Mouse (Mus musculus) left cerebral cortex, postnatal 10 days (tissue): Measurements from ENCODE around the gene Slc16a5. TPM values are rescaled to one million over a fixed set of nuclear protein-coding genes. Genes with fewer than 3 reads are reported as not detected.
"Not testable (repeated sequence)": the region's sequence is repeated elsewhere in the genome, so short reads cannot be mapped to it uniquely, and the experiment has no call there.

ENCODE experiments used
- DNase-seq, 2 experiments: peaks; one replicate each; pipeline ENCODE4 v3.0.0; 2021 to 2022; ENCODE audit warnings: low spot score in 2 of 2, mixed read lengths in 1 of 2; ENCODE audit errors: extremely low spot score in 1 of 2
- intact Hi-C: fragments of 180-260 bp; cut with DNase I; formaldehyde crosslinking; loops from one replicate; pipeline ENCODE4 v1.15.1; 2025
- total RNA-seq, 2 experiments: library from RNA; stranded (reverse); gene quantifications; 2 replicates each; pipeline ENCODE4 v1.2.3; 2021

The Slc16a5 gene
- total RNA-seq, 2 experiments from 2014 or later: not detected

DNA sequence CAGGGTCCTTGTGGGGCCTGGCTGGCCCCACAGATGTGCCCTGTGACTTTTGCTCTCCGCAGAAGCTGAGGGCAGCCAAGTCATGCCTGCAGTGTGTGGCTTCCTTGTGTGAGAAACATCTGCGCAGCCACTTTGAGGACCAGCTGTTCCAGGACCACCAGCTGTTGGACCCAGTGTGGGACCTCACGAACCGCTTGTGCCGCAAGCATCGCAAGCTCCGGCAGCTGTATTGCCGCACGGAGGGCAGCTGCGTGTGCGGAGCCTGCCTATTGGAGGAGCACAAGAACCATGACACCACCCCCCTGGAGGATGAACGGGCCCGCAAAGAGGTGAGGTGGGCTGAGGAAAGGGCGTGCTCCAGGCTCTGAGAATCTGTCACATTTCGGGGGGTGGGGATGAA lies 20.9 kb upstream of the Slc16a5 start:
- no peak for DNase-seq
- intact Hi-C loops: no loop called here

DNA sequence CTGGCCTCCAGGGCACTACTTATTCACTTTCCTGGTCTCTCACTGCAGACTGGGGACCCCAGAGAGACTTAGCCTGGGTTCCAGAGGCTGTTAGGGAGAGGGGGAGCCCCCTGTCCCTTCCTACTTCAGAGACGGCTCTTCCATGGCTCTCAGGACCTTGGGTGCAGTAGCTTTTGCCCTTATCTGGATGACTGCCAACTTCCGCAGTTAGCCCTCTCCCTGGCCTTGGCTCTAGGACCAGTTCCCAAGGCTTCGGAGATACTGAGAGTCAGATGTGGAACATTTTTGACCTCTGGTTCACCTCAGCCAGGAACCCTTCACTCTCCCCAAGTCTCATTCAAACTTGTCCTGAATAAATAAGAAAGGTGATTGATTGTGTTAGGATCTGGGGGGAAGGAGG lies 15.4 kb upstream of the Slc16a5 start:
- no peak for DNase-seq
- intact Hi-C loops: no loop called here

DNA sequence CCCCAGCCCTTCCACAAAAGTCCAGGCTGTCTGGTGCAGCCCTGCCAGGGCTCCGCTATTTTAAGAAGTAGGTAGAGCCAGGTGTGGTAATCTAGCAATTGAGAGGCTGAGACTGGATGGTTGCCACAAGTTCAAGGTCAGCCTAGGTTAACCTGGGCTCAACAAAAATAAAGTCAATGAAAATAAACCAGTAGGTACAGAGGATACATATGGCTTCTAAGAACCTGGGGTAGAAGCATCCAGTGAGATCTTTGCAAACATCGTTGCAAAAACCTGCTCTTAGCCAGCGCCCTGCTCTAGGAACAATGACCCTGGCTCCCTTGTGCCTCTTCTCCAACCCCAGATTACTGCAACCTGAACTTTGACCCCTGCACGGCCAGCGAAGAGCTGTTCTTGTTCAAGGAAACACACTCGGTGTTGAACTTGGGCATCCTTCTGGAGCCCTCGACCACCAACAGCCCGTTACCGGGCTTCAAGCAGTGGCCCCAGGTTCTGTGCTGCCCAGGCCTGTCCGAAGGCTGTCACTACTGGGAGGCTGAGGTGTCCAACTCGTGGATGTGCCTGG lies 14.9 kb upstream of the Slc16a5 start:
- DNase-seq: no peak
- intact Hi-C loops: no loop called here

DNA sequence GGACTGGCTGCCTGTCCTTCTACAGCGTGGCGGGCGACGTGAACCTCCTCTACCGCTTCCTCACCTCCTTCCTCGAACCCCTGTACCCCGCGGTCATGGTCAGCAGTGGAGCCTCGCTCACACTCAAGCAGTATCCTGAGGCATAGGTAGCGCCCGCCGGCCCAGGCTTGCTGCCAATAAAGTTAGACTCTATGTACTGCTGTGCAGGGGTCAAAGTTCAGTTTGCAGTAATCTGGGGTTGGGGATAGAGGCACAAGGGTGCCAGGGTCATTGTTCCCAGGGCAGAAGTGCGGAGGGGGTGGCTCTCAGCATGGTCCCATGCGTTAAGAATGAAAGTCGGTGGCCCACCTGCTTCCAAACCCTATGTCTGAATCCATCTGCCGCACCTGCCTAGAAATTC lies 14.2 kb upstream of the Slc16a5 start:
- intact Hi-C loops: no loop called here

DNA sequence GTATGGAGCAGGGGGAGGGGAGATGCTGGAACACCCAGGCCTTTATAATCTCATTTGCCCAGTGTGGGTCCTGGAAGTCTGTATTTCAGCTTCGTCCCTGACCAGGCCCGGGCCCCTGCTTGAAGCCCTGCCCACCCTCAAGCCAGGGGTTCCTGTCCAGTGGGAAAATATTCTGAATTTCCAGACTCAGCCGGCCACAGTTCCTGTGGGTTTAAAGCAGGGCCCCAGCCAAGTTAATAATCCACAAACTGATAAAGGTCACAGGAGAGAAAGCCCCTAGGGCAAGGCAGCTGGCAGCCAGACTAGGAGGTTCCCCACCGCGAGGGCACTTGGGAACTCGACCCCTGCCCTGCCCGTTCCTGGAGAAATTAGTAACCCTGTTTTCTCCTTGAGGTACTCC lies 13.3 kb upstream of the Slc16a5 start:
- DNase-seq: no peak

More for the DNA sequence above, 14.2 kb upstream of the Slc16a5 start:
- no peak for DNase-seq

DNA sequence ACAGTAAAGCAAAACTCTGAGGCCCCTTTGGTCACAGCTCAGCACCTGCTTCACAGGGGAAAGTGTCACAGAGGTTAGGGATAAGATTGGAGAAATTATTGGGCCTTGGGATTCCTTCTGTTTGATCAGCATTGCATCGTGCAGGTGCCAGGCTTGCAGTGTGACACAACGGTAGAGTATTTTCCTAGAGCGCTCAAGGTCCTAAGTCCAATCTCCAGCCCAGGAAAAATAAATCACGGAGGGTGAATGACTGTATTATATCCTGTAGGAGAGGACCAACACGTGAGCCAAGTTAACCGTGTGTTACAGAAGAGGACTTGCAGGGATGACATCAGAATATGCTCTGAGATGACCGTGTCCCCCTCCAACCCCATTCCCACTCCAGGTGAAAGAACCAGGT lies 12.1 kb upstream of the Slc16a5 start:
- intact Hi-C loops: no loop called here
- no peak for DNase-seq

More for the DNA sequence above, 13.3 kb upstream of the Slc16a5 start:
- intact Hi-C loops: no loop called here

DNA sequence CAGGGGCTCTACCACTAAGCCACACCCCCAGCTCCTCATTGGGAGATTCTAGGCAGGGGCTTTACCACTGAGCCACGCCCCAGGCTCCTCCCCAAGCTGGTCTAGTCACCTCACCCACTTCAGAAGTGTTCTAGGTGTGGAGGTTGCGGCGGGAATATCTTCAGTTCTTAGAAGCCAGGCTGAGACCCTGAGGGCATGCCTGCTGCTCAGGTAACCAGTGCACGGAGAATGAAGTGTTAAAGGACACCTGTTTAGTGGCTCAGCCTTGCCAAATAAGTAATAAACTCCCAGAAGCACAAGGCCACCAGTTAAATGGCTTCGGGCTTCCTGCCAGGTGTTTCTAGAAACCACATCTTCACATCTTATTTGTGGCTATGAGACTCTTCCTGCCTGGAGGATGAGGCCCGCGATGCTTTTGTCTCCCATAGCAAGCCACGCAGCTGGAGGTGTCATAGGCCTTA lies 10.5 kb upstream of the Slc16a5 start:
- no peak for DNase-seq
- intact Hi-C loops: no loop called here

DNA sequence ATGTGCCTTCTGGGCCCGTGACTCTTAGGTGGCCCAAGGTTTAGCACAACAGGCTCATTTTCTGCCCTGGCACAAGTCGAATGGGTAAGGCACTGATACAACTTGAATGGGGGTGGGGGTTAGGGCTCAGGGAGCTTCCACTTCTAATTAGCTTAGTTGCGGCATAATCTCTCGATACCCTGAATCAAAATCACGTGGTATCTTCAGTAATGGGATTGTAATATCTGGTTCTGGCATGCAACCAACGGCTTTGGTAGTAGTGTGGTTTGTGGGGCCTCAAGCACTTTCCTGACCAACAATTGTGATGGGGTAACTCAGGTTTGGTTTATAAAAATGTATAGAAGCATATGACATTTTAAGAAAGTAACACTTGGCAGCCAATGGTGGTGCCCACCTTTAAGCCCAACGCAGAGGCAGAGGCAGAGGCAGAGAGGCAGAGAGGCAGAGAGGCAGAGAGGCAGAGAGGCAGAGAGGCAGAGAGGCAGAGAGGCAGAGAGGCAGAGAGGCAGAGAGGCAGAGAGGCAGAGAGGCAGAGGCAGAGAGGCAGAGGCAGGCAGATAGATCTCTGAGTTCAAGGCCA lies 9.9 kb upstream of the Slc16a5 start:
- DNase-seq: no peak
- intact Hi-C loops: no loop called here

DNA sequence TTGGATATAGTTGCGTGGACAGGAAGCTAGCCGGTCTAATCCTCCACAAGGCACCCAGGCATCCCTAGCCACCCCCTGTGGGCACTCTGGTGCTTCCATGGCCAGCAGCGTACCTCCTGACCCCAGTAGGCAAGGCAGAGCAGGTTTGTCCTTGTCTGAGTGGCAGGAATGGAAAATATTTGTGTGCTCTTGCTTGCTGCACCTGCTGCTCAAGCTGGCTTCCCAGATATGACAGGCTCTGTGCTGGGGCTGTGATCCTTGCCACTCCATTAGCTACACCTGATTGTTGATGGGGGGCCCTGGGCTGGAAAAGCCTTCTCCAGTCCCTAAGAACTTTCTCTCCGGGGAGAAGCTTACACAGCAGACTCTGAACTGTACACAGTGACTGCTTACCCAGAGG lies 9.0 kb upstream of the Slc16a5 start:
- intact Hi-C loops: no loop called here
- no peak for DNase-seq

DNA sequence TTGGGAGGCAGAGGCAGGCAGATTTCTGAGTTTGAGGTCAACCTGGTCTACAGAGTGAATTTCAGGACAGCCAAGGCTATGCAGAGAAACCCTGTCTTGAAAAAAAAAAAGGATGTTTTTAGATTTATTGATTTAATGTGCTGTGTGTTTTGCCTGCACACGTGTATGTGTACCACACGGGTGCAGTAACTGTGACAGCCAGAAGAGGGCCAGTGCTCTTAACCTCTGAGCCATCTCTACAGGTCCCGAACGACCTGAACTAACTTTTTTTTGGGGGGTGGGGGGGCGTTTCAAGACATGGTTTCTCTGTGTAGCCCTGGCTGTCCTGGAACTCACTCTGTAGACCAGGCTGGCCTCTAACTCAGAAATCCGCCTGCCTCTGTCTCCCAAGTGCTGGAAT lies 7.5 kb upstream of the Slc16a5 start:
- intact Hi-C loops, DNase-seq: not testable (repeated sequence)

DNA sequence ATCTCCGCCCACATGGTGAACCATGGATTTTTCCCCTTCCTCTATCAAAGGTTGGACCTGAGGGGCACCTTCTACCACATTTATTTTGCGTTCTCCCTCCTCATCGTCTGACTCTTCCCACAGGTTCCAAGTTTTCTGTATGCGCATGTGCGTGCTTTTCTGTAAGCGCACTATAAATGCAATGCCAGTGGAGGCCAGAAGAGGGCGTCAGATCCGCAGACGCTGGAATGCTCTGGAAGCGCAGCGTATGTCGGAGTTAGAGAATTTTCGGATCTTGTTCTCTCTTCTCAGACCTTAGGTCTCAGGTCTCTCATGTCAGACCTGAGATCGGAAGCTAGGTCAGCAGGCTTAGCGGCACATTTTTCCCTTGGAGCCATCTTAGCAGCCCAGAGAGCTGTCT lies 6.7 kb upstream of the Slc16a5 start:
- intact Hi-C loops: no loop called here
- DNase-seq: no peak

DNA sequence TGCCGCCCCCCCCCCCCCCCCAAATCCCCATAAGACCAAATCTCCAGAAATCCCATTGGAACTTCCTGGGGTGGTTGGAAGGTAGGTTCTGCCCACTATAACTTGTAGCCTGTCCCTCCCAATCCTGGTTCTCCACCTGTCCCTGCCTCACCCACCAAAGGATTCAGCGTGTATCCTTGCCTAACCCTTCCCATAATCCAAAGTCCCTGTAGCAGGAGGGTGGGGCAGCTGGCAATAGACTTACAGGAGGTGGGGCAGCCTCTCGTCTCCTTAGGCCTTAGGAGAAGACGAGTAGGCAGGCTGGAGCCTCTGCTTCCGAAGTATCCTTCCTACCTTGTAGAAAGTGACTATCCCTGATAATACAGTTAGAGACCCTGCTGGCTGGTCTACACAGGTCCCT lies 6.1 kb upstream of the Slc16a5 start:
- intact Hi-C loops: no loop called here
- DNase-seq: no peak

DNA sequence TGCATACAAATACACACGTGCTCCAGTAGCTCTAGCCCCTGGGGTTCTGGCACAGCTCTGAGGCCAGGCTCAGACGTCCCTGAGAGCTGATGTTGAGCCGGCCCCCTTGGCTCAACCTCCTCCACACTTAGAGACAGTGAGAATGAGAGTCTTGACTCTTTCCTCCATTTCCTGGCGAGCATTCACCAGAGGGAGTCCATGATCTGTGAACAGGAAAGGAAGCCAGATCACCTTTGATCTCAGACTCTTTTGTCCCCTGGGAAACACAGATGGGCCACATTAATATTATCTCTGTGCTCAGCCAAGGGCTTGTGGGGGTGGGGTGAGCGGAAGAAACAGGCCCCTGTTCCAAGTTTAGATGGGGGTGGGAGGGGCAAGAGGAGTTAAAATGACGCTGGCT lies 4.9 kb upstream of the Slc16a5 start:
- DNase-seq: peak in 1 of 2 experiments; percentile 58
- intact Hi-C loops: no loop called here

DNA sequence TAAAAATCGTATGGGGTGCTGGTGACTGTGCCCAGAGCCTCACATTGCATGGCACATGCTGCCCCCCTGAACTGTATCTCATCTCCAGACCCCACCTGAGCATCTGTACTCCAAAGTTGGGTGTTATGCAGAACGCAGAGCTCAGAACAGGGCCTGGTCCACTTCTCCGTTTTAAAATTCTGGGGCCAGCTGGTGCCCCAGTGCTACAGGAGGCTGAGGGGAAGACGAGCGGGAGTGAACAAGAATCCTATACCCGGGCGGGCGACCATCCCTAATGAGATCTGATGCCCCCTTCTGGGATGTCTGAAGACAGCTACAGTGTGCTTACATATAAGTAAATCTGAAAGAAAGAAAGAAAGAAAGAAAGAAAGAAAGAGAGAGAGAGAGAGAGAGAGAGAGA lies 1.3 kb upstream of the Slc16a5 start:
- intact Hi-C loops: no loop called here
- no peak for DNase-seq

DNA sequence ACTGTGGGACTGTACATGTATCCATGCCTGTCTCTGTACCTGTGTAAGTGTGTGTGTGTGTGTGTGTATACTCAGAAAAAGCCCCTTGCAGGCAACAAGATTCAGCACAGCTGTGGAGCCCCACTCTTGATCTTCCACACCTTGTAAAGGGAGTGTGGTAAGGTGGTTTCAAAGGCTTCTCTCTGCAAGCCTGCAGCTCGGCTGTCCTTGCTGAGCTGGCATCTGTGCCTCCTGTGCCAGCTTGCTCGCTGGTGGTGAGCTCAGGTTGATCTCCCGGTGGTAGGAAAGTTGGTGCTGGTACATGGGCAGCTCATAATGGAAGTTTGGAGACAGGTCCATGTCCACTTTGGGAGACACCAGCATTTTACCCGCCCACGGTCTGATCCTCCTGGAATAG lies 430 bp upstream of the Slc16a5 start:
- intact Hi-C loops: no loop called here
- DNase-seq: no peak

DNA sequence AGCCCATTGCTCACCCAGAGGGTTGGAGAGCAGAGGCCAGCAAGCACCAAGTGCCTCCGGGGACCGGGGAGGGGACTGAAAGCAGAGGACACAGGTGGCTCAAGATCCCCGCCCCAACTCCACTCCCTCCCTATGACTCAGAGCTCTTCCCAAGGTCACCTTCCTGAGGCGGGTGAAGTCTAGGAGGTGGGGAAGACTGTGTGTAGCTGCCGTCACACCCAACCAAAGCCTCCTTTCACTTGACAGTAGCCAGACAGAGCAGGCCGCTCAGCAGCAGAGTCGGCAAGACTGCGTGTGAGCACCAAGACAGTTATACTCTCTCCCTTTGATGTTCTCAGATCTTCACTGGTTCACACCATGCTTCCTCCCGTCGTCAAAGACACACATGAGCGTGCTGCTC lies 1.1 kb downstream of the Slc16a5 start:
- intact Hi-C loops: no loop called here
- no peak for DNase-seq

DNA sequence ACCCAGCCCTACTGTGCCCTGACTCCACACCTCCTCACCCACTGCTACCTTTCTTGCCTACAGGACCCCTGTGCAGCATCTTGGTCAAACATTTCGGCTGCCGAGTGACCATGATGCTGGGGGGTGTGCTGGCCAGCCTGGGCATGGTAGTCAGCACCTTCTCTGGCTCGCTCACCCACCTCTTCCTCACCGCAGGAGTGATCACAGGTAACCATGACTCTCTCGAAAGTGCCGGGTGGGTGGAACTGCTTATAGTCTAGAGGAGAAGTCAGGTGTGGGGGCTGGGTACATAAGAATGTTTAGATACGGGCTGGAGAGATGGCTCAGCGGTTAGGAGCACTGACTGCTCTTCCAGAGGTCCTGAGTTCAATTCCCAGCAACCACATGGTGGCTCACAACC lies 2.6 kb downstream of the Slc16a5 start:
- intact Hi-C loops: no loop called here
- DNase-seq: no peak

DNA sequence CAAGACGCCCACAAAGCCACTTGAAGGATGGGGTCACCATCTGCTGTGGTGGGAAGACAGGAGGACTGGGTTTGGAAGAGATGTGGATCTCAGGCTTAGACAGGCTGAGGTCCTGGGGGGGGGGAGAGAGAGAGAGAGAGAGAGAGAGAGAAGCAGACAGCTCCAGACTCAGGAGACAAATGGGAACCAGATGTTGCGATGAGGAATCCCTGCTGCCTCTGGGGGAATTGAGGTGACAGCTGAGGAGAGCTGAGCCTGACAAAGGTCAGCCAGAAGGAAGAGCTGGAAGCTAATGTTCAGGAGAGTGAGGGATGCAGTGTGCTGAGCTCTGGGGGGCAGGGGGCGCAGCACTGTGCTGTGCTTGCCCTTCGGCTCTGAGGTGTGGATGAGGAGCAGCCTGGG lies 4.9 kb downstream of the Slc16a5 start:
- intact Hi-C loops: no loop called here
- DNase-seq: no peak

DNA sequence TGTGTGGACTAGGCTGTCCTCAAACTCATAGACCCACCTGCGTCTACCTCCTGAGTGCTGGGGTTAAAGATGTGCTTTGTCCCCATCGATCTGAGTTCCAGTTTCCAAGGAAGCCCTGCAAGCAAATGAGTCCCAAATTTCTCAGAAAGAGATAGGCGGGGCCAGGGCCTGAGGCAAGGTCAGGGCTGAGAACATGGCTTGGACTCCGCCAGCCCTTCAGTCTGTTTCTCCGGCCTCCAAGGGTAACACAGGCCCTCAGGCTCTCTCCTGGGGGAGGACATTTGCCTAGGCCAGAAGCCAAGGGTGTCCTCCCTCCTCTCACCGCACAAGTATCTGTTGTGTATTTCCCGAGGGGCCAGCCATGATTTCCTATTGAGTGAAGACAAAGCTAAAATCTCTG lies 9.9 kb downstream of the Slc16a5 start:
- DNase-seq: no peak
- intact Hi-C loops: no loop called here

DNA sequence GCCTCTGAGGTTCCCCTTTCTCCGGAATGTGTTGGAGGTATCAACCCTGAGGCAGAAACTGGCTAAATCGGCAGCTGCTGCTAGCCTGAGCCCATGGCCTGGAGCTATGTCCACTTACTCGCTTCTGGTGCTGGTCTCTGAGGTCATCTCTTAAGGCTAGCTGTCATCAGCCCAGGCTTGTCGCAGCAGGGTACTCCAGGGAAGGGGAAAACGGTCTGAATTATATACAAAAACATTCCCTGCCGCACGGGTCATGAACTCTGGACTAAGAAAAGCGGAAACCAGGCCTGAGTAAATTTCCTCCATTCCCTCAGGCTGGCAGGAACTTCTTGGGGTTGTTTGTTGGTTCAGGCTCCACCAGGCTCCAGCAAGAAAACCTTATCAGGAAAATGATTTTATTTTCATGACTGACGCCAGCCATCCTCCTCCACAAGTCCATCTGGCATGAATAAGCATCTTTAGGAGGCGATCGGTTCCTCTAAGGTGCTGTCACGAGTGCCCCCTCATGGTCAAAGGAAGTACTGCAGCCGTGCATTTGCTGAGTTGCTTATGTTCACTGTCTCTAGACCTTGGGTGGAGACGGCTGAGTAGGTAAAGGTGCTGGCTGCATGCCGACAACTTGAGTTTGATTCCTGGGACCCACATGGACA lies 11.5 kb downstream of the Slc16a5 start:
- intact Hi-C loops: loop anchor here (2.0 kb wide), 2 partner anchors 53 to 115 kb away; partner anchors contain the start of gene Kctd2
- peak; percentile 92 to 95 for DNase-seq
